Mouse (Mus musculus) ES-E14 (cell line): ENCODE measurements around the gene Kirrel3. TPM values are rescaled to one million over a fixed set of nuclear protein-coding genes. Genes with fewer than 3 reads are reported as not detected.

Experiments
- DNase-seq: peaks from one replicate; pipeline ENCODE4 v3.0.0-alpha.2; 2013; ENCODE audit warnings: low read depth, low spot score
- H3K27ac ChIP-seq: 2 replicates; pipeline ENCODE4 v1.5.1; 2012; ENCODE audit warnings: low read depth, mild to moderate bottlenecking, low read length, moderate library complexity, mixed read lengths; ENCODE audit not compliant: poor library complexity, insufficient read depth, severe bottlenecking
- H3K36me3 ChIP-seq: 2 replicates; pipeline ENCODE4 v1.6.1; 2012; ENCODE audit warnings: mild to moderate bottlenecking, low read length, moderate library complexity, mixed read lengths; ENCODE audit not compliant: control insufficient read depth, poor library complexity, insufficient read depth, severe bottlenecking
- H3K4me1 ChIP-seq, 2 experiments: fragments of 150-350 bp in 1 of 2; sonication (generic) in 1 of 2; 2 replicates each; pipeline ENCODE4 v1.6.1; 2012; ENCODE audit warnings: low read length in 2 of 2, mild to moderate bottlenecking in 1 of 2, mixed read lengths in 1 of 2; ENCODE audit not compliant: control insufficient read depth in 2 of 2, insufficient read depth in 2 of 2, poor library complexity in 1 of 2
- H3K4me3 ChIP-seq, 2 experiments: fragments of 150-350 bp in 1 of 2; sonication (generic) in 1 of 2; 2 replicates each; pipeline ENCODE4 v1.5.1; 2012; ENCODE audit warnings: low read length in 2 of 2, low read depth in 1 of 2, mild to moderate bottlenecking in 1 of 2, mixed read lengths in 1 of 2; ENCODE audit not compliant: insufficient read depth in 1 of 2, poor library complexity in 1 of 2, severe bottlenecking in 1 of 2
- H3K9ac ChIP-seq: 2 replicates; pipeline ENCODE4 v1.6.1; 2012; ENCODE audit warnings: low read depth, mild to moderate bottlenecking, low read length, mixed read lengths; ENCODE audit not compliant: poor library complexity, insufficient read depth, severe bottlenecking
- H3K9me3 ChIP-seq: fragments of 150-350 bp; sonication (generic); 2 replicates; pipeline ENCODE4 v1.6.1; 2012; ENCODE audit warnings: low read depth, mild to moderate bottlenecking, low read length; ENCODE audit not compliant: control insufficient read depth, insufficient read depth
- CHD2 ChIP-seq: IDR thresholded peaks from 2 replicates; pipeline ENCODE4 v1.6.1; 2014; ENCODE audit warnings: mild to moderate bottlenecking, low read depth, low read length, inconsistent platforms
- HCFC1 ChIP-seq: IDR thresholded peaks from 2 replicates; pipeline ENCODE4 v1.6.1; 2012; ENCODE audit warnings: low read length, inconsistent platforms, borderline replicate concordance; ENCODE audit not compliant: insufficient read depth
- MAFK ChIP-seq: IDR thresholded peaks from 2 replicates; pipeline ENCODE4 v1.6.1; 2014; ENCODE audit warnings: mild to moderate bottlenecking, low read depth, low read length, inconsistent platforms; ENCODE audit not compliant: insufficient read depth
- ZC3H11A ChIP-seq: IDR thresholded peaks from 2 replicates; pipeline ENCODE4 v1.6.1; 2012; ENCODE audit warnings: low read depth, mild to moderate bottlenecking, inconsistent platforms, low read length, borderline replicate concordance
- ZNF384 ChIP-seq: IDR thresholded peaks from 2 replicates; pipeline ENCODE4 v1.6.1; 2012; ENCODE audit warnings: low read depth, low read length, inconsistent platforms
- in situ Hi-C, 2 experiments: fragments of 600-800 bp; cut with MboI; formaldehyde crosslinking; loops; one replicate each; pipeline ENCODE4 v1.15.1; 2025; ENCODE audit warnings: low sequenced_read_pairs in 2 of 2, inconsistent platforms in 1 of 2; ENCODE audit not compliant: unreplicated experiment in 2 of 2
- total RNA-seq: library from RNA; depleted of rRNA; stranded (reverse); fragments of 300-350 nt; gene quantifications from 2 replicates; pipeline ENCODE4 v1.2.3, GENCODE M21; 2012

The Kirrel3 gene
- total RNA-seq, 1 experiment = 0.67 TPM

DNA sequence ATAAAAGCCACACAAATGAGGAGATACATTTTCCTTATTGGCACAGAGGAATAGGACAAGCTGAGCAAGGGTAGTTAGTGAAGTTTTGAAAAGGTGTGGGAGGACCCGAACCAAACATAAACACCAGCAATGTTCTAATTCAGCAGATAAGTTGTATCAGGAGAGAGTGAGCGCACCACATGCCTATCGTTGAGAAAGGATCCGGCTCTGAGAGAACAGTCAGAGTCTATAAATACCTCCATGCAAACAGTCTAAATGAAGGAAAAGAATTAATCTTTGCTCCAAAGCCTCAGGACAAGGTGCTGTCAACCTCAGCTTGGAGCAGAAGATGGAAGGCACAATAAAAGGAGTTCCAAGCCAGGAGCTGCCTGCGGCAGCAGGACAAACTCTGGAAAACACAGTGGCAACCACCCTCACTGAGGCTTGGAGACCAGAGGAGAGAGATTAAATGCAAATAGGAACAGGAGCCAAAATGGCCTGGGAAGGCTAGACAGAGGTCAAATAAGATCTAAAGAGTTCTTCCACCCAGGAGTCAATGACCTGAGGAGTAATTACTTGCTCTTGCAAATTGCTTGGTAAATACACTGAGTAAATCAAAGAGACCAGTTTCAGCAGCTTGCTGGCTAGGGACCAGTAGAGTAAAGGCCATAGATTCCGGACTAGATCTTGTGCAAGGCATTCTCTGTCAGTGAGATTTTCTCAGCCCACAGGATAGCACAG is 235.9 kb downstream of the Kirrel3 start:
- DNase-seq = peak; percentile 2
- in situ Hi-C loops = no loop called here
- no peak overlapping the region for H3K9ac ChIP-seq
- TF ChIP-seq MAFK (no peak), CHD2 (no peak), ZNF384 (no peak), HCFC1 (no peak), ZC3H11A (no peak)
- H3K36me3 ChIP-seq = no peaks in the 10 kb centered on the region
- H3K9me3 ChIP-seq = no peaks in the 10 kb centered on the region
- H3K4me3 ChIP-seq = no peak overlapping the region
- no peak overlapping the region for H3K27ac ChIP-seq
- no peaks in the 10 kb centered on the region for H3K4me1 ChIP-seq

DNA sequence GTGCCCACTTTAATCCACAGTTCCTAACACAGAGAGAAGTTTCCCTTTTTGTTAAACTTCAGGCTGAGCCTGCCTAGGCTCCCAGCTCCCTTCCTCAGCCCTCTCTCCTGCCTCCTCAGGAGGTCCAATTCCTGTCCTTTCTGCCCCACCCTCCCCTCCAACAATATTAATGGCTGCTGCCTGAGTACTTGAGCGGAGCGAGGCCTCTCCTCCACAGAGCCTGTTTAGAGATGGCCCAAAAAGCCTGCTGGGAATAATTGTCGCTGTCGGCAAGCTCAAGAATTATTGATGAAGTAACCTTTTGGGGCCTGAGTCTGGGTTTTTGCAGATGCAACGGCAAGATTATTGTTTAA is 236.5 kb downstream of the Kirrel3 start:
- no peak overlapping the region for H3K27ac ChIP-seq
- H3K36me3 ChIP-seq = no peaks in the 10 kb centered on the region
- TF ChIP-seq HCFC1 (no peak), ZC3H11A (no peak), ZNF384 (no peak), MAFK (no peak), CHD2 (no peak)
- DNase-seq = peak; percentile 8
- no peaks in the 10 kb centered on the region for H3K9me3 ChIP-seq
- H3K9ac ChIP-seq = no peak overlapping the region
- H3K4me3 ChIP-seq = no peak overlapping the region
- in situ Hi-C loops = no loop called here
- no peaks in the 10 kb centered on the region for H3K4me1 ChIP-seq

DNA sequence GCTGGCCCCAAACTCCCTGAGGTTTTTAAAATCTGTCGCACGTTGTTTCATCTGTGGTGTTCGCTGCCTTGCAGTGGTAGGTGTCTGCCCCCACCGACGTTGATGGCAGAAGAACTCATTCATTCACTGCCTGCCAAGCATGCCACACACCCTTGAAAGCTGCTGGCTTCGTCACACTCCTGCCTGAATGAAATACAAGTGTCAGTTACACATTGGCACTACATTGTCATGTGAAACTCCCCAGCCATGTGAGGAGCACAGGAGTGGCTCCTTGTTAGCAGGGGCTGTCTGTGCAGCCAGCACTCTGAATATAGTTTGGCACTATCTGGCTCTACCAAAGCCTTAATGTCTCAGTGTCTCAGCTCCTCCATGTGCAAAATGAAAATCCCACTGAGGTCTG is 246.8 kb downstream of the Kirrel3 start:
- no peaks in the 10 kb centered on the region for H3K36me3 ChIP-seq
- no peak for TF ChIP-seq ZC3H11A
- TF ChIP-seq CHD2 = no peak
- no peak for TF ChIP-seq MAFK
- no peak for TF ChIP-seq HCFC1
- TF ChIP-seq ZNF384 = no peak
- H3K4me3 ChIP-seq = no peak overlapping the region
- H3K9ac ChIP-seq = no peak overlapping the region
- no peaks in the 10 kb centered on the region for H3K9me3 ChIP-seq
- no peak for DNase-seq
- in situ Hi-C loops = no loop called here
- no peak overlapping the region for H3K27ac ChIP-seq
- H3K4me1 ChIP-seq = no peaks in the 10 kb centered on the region

DNA sequence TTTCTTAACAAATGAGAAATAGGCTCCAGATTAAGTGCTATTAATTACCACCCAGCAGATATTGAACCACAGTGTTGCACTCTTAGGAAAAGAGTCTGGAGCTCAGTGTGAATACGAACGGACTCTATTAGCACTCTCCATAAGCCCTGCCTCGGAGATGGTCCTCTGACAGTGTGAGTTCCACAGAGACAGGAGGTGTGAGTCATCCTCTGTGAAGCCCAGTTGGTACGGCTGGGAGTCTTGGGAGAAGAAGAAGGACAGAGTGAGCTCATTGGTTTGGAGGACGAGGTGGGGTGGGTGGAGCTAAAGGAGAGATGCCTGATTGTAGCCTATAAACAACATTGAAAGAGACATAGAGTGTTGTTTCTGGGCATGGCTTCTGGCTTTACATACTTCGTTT is 247.9 kb downstream of the Kirrel3 start:
- no peaks in the 10 kb centered on the region for H3K9me3 ChIP-seq
- no peak overlapping the region for H3K27ac ChIP-seq
- H3K9ac ChIP-seq = no peak overlapping the region
- in situ Hi-C loops = no loop called here
- no peak for DNase-seq
- H3K4me3 ChIP-seq = no peak overlapping the region
- H3K4me1 ChIP-seq = no peaks in the 10 kb centered on the region
- TF ChIP-seq ZC3H11A (no peak), HCFC1 (no peak), ZNF384 (no peak), CHD2 (no peak), MAFK (no peak)
- no peaks in the 10 kb centered on the region for H3K36me3 ChIP-seq

DNA sequence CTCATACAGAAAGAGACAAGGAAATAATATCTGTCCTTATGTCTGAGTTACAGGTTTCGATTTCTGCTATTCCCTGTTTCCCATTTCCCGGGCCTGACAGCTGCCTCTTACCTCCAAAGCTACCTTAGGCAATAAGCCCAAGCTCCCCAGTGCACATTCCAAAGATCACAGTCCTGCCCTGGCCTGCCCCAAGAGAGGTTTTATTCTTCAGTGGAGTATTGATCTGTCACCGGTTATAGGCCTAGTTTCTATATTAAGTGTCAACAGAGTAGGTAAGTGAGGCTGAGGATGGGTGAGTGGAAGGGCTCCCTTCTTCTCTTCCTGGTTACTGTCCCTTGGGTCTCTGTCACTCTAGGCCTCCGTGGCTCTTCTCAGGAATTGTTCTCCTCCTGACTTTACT is 249.3 kb downstream of the Kirrel3 start:
- TF ChIP-seq CHD2 (no peak), ZNF384 (no peak), ZC3H11A (no peak), MAFK (no peak), HCFC1 (no peak)

More for the DNA sequence above, 249.3 kb downstream of the Kirrel3 start:
- no peak for DNase-seq
- Histone ChIP-seq H3K4me1 (no peaks in the 10 kb centered on the region), H3K9ac (no peak overlapping the region), H3K27ac (no peak overlapping the region), H3K36me3 (no peaks in the 10 kb centered on the region), H3K4me3 (no peak overlapping the region), H3K9me3 (no peaks in the 10 kb centered on the region)
- in situ Hi-C loops = no loop called here
